Mouse (Mus musculus): ENCODE measurements around the gene D130043K22Rik.

DNA sequence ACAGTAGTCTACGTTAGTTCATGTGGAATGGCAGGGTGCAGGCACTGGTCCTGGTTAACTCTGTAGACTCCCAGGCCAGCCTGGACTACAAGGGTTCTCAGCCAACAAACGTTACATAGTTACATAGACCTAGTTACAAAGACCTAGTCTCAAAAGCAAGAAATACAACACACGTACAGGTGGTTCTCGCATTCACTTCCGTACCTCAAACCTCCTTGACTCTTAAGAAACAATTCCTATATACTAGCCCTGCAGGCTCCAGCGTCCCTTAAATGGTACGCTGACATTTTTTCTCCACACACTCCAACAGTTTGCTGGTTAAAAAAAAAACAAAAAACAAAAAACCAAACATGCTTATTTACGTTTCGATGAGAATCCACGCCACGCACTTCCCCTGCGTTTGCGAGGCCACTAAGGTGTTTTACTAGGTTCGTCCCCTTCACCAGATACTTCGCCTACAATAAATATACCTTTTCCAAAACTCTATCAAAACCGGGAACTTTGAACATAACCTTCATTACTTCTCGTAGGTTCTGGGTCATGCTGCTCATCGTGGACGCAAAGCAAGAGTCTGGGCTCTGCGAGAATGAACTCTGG, 14.1 kb upstream of the D130043K22Rik start:
- no peak for TF ChIP-seq CTCF (IDR thresholded peaks at IDR 0.05; ENCODE audit: control insufficient read depth, insufficient read depth, insufficient read length)
- TF ChIP-seq MAX (IDR thresholded peaks at IDR 0.05), result no peak
- no peak for TF ChIP-seq USF1 (IDR thresholded peaks at IDR 0.05; ENCODE audit: low read depth)
